Mouse (Mus musculus): ENCODE measurements at regions not wholly inside any gene's neighbourhood (a gene's known extent, or its start where the extent isn't known, plus 50 kb on each side); places are given as distances from the start of the nearest gene placed in this dataset.
"Not testable (repeated sequence)": the region's sequence is repeated elsewhere in the genome, so short reads cannot be mapped to it uniquely, and the experiment has no call there.

GRCm38 (mm10) chr13:97360551-97360950 is 119.6 kb downstream of the Enc1 start:
- ATAC-seq (replicated peaks; ENCODE audit: insufficient number of reproducible peaks, low FRiP score, low TSS enrichment, poor library complexity, severe bottlenecking) = no peak

GRCm38 (mm10) chr13:97358781-97359305 is 117.9 kb downstream of the Enc1 start:
- no peak for ATAC-seq (replicated peaks; ENCODE audit: insufficient number of reproducible peaks, low FRiP score, low TSS enrichment, poor library complexity, severe bottlenecking)

- no peak for ATAC-seq (replicated peaks; ENCODE audit: insufficient number of reproducible peaks, low FRiP score, low TSS enrichment, poor library complexity, severe bottlenecking)
Observed at GRCm38 (mm10) chr13:97358261-97358660, 117.4 kb downstream of the Enc1 start.

- ATAC-seq (replicated peaks; ENCODE audit: insufficient number of reproducible peaks, low FRiP score, low TSS enrichment, poor library complexity, severe bottlenecking) = no peak
Observed at GRCm38 (mm10) chr13:97356923-97357807, 116.3 kb downstream of the Enc1 start.

- not testable (repeated sequence) for ATAC-seq (replicated peaks; ENCODE audit: insufficient number of reproducible peaks, low FRiP score, low TSS enrichment, poor library complexity, severe bottlenecking)
Observed at GRCm38 (mm10) chr13:97355411-97355810, 114.5 kb downstream of the Enc1 start.

GRCm38 (mm10) chr13:97347696-97348095 is 106.8 kb downstream of the Enc1 start:
- no peak for ATAC-seq (replicated peaks; ENCODE audit: insufficient number of reproducible peaks, low FRiP score, low TSS enrichment, poor library complexity, severe bottlenecking)

GRCm38 (mm10) chr13:97341218-97341889 is 100.4 kb downstream of the Enc1 start:
- ATAC-seq (replicated peaks; ENCODE audit: insufficient number of reproducible peaks, low FRiP score, low TSS enrichment, poor library complexity, severe bottlenecking) = no peak

- no peak for ATAC-seq (replicated peaks; ENCODE audit: insufficient number of reproducible peaks, low FRiP score, low TSS enrichment, poor library complexity, severe bottlenecking)
Observed at GRCm38 (mm10) chr13:97337954-97338353, 97.0 kb downstream of the Enc1 start.

- ATAC-seq (replicated peaks; ENCODE audit: insufficient number of reproducible peaks, low FRiP score, low TSS enrichment, poor library complexity, severe bottlenecking) = no peak
Observed at GRCm38 (mm10) chr13:97337296-97337731, 96.4 kb downstream of the Enc1 start.

- no peak for ATAC-seq (replicated peaks; ENCODE audit: insufficient number of reproducible peaks, low FRiP score, low TSS enrichment, poor library complexity, severe bottlenecking)
Observed at GRCm38 (mm10) chr13:97333801-97334534, 93.1 kb downstream of the Enc1 start.

- ATAC-seq (replicated peaks; ENCODE audit: insufficient number of reproducible peaks, low FRiP score, low TSS enrichment, poor library complexity, severe bottlenecking) = no peak
Observed at GRCm38 (mm10) chr13:97331072-97331471, 90.2 kb downstream of the Enc1 start.

GRCm38 (mm10) chr13:97321307-97321706 is 80.4 kb downstream of the Enc1 start:
- ATAC-seq (replicated peaks; ENCODE audit: insufficient number of reproducible peaks, low FRiP score, low TSS enrichment, poor library complexity, severe bottlenecking) = not testable (repeated sequence)

GRCm38 (mm10) chr13:97320756-97321155 is 79.9 kb downstream of the Enc1 start:
- no peak for ATAC-seq (replicated peaks; ENCODE audit: insufficient number of reproducible peaks, low FRiP score, low TSS enrichment, poor library complexity, severe bottlenecking)

GRCm38 (mm10) chr13:97320298-97320697 is 79.4 kb downstream of the Enc1 start:
- no peak for ATAC-seq (replicated peaks; ENCODE audit: insufficient number of reproducible peaks, low FRiP score, low TSS enrichment, poor library complexity, severe bottlenecking)

GRCm38 (mm10) chr13:97317633-97318032 is 76.7 kb downstream of the Enc1 start:
- ATAC-seq (replicated peaks; ENCODE audit: insufficient number of reproducible peaks, low FRiP score, low TSS enrichment, poor library complexity, severe bottlenecking) = no peak

GRCm38 (mm10) chr13:97312420-97313370 is 71.8 kb downstream of the Enc1 start:
- no peak for ATAC-seq (replicated peaks; ENCODE audit: insufficient number of reproducible peaks, low FRiP score, low TSS enrichment, poor library complexity, severe bottlenecking)

GRCm38 (mm10) chr13:97311340-97311739 is 70.4 kb downstream of the Enc1 start:
- ATAC-seq (replicated peaks; ENCODE audit: insufficient number of reproducible peaks, low FRiP score, low TSS enrichment, poor library complexity, severe bottlenecking) = no peak

GRCm38 (mm10) chr13:97310855-97311189 is 69.9 kb downstream of the Enc1 start:
- ATAC-seq (replicated peaks; ENCODE audit: insufficient number of reproducible peaks, low FRiP score, low TSS enrichment, poor library complexity, severe bottlenecking) = no peak

All from monocyte, adult 5-6 weeks (primary cell).